Mouse (Mus musculus) small intestine, adult 2 months (tissue): Measurements from ENCODE around the gene Atf3.

Experiments used
- CTCF ChIP-seq: fragments of 200-500 bp; IDR thresholded peaks from 2 replicates; pipeline ENCODE4 v1.5.1; 2012; ENCODE audit warnings: low read depth, mild to moderate bottlenecking, control low read depth, inconsistent platforms, low read length, moderate library complexity, mixed read lengths; ENCODE audit not compliant: insufficient replicate concordance, insufficient read length; ENCODE audit errors: extremely low read depth
- POLR2A ChIP-seq: fragments of 200-500 bp; IDR thresholded peaks from 2 replicates; pipeline ENCODE4 v1.6.1; 2012; ENCODE audit warnings: low read depth, mild to moderate bottlenecking, control low read depth, inconsistent platforms, low read length, moderate library complexity

- no peak for TF ChIP-seq POLR2A
- TF ChIP-seq CTCF, result no peak
These were observed 12.0 kb downstream of the Atf3 start for GRCm38 (mm10) chr1:191205791-191206190.
